Mouse (Mus musculus): Measurements from ENCODE around the gene Lta. TPM values are rescaled to one million over a fixed set of nuclear protein-coding genes. Genes with fewer than 3 reads are reported as not detected.

Lta gene
- polyA plus RNA-seq, 1 experiment from 2014 or later: not detected

DNA sequence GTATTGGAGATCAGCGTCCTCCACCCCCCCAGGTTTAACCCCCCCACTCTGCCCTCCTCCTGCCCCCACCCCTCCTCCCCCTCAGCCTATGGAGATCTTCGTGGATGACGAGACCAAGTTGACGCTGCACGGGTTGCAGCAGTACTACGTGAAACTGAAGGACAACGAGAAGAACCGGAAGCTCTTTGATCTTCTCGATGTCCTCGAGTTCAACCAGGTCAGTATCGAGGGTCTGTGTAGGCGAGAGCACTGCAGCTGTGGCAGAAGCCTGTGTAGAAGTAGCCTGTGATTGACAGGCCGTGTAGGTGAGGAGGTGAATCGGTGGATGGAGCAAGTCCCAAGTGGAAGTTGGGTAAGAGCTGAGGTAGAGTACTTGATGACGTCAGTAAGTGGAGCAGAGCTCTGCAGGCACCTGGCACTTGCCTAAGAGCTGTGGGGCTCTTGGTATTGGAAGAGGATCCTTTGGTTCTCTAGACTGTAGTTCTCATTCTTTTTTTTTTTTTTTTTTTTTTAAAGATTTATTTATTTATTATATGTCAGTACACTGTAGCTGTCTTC lies 46.1 kb upstream of the Lta start:
- Histone ChIP-seq H3K4me3 (replicated peaks; ENCODE audit: low read depth, low read length) (no peak overlapping the region), H3K9me3 (replicated peaks; ENCODE audit: low read length) (no peaks in the 10 kb centered on the region), H3K4me1 (replicated peaks; ENCODE audit: insufficient read depth, low read length) (no peaks in the 10 kb centered on the region; the same call in 1 of the 2 replicates), H3K4me2 (ENCODE audit: low read length) (no peak overlapping the region), H3K9ac (ENCODE audit: low read depth, low read length) (no peak overlapping the region), H3K27me3 (ENCODE audit: insufficient read depth, low read length) (no peaks in the 10 kb centered on the region), H3K27ac (no peak overlapping the region), H3K36me3 (ENCODE audit: insufficient read depth, low read length) (peaks cover 72% of the 10 kb centered on the region)
- WGBS: 78% methylated on average over 15 of the region's 15 CpGs
- DNase-seq (ENCODE audit: low spot score): no peak
- no peak for TF ChIP-seq CTCF (IDR thresholded peaks at IDR 0.05; ENCODE audit: low read depth)
- no peak for ATAC-seq (replicated peaks; ENCODE audit: low FRiP score, low read depth)

DNA sequence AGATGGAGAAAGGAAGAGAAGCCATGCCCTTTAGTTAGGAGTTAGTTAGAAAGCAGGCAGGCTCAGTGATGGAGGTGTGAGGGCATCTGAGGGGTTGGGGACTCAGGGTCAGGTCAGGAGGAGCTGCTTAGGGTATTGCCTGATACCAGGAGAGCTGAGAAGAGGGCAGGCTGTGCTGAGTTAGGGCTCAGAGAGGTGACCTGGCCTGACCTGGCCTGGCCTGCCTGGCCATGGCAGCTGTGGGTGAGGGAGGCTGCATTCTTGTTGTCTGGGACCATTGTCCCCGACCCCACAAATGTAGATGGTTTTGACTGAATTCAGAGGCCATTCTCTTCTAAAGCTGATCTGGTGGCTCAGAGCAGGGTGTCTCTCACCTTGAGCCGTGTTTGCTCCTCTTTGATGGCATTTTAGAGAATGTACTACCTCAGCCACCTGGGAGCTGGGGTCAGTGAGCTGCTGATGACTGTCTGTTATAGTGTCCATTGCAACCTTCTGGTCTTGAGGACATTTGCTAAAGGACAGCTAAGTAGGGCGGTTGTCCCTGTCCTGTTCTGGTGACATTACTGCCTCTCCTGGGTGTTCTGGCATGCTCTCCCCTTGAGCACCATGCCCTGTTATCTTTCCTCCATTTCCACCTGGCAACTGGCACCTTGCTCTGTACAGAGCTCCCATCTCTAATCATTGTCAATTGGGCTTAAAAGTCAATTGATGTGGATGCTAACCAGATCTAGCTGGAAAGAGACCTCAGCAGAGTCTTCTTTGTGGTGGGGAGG lies 45.4 kb upstream of the Lta start:
- Histone ChIP-seq H3K4me2 (ENCODE audit: low read length) (no peak overlapping the region), H3K27ac (no peak overlapping the region), H3K9ac (ENCODE audit: low read depth, low read length) (no peak overlapping the region), H3K4me3 (replicated peaks; ENCODE audit: low read depth, low read length) (no peak overlapping the region), H3K4me1 (replicated peaks; ENCODE audit: insufficient read depth, low read length) (no peaks in the 10 kb centered on the region; the same call in 1 of the 2 replicates), H3K9me3 (replicated peaks; ENCODE audit: low read length) (no peaks in the 10 kb centered on the region), H3K36me3 (ENCODE audit: insufficient read depth, low read length) (peaks cover 75% of the 10 kb centered on the region), H3K27me3 (ENCODE audit: insufficient read depth, low read length) (no peaks in the 10 kb centered on the region)
- ATAC-seq (replicated peaks; ENCODE audit: low FRiP score, low read depth) (no peak), DNase-seq (ENCODE audit: low spot score) (no peak)
- 85% methylated on average over 3 of the region's 3 CpGs for WGBS
- TF ChIP-seq CTCF (IDR thresholded peaks at IDR 0.05; ENCODE audit: low read depth): no peak

DNA sequence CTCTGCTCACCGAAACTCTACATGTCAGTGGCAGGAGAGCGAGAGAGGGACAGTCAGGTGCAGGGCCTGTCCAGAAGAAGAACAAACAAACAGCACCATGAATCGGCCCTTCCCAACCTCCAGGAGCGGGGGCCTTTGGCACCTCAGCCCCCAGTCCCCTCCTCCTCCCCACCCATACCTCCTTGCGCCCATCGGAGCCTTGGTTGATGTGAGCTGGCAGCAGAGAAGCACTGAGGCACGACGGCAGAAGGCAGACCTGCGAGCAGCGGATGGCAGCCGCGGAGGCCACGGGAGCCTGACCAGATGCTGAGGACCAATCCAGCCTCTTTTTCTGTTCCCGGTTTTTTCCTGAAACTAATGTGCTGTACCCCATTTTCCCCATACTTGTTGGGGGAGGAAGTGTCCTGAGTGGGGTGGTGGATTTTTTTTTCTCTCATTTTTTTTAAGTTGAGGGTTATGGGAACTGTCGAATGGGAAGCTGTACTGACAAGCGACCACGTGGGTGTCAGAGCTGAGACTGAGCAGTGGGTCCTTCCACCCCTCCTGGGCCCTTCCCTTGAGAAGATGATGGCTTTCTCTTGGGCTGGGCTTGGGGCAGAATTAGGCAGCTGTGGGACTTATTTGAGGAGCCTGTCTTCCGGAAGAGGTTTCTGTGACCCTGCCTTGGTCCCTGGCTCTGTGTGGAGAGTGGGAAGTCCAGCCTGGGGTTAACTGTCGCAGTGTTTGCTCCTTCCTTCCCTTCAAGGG lies 44.5 kb upstream of the Lta start:
- H3K9me3 ChIP-seq (replicated peaks; ENCODE audit: low read length): no peaks in the 10 kb centered on the region
- H3K27me3 ChIP-seq (ENCODE audit: insufficient read depth, low read length): no peaks in the 10 kb centered on the region
- WGBS: 55% methylated on average over 19 of the region's 19 CpGs
- 0 out of 2 replicates have a peak overlapping the region, but pooled peaks have one; percentile 27 for H3K9ac ChIP-seq (ENCODE audit: low read depth, low read length)
- ATAC-seq (replicated peaks; ENCODE audit: low FRiP score, low read depth) (no peak), DNase-seq (ENCODE audit: low spot score) (no peak)
- TF ChIP-seq CTCF (IDR thresholded peaks at IDR 0.05; ENCODE audit: low read depth): no peak
- peaks cover 5% of the 10 kb centered on the region; the same call in 1 of the 2 replicates for H3K4me1 ChIP-seq (replicated peaks; ENCODE audit: insufficient read depth, low read length)
- no peak overlapping the region for H3K4me2 ChIP-seq (ENCODE audit: low read length)
- H3K4me3 ChIP-seq (replicated peaks; ENCODE audit: low read depth, low read length): no peak overlapping the region
- no peak overlapping the region for H3K27ac ChIP-seq
- H3K36me3 ChIP-seq (ENCODE audit: insufficient read depth, low read length): peaks cover 80% of the 10 kb centered on the region

DNA sequence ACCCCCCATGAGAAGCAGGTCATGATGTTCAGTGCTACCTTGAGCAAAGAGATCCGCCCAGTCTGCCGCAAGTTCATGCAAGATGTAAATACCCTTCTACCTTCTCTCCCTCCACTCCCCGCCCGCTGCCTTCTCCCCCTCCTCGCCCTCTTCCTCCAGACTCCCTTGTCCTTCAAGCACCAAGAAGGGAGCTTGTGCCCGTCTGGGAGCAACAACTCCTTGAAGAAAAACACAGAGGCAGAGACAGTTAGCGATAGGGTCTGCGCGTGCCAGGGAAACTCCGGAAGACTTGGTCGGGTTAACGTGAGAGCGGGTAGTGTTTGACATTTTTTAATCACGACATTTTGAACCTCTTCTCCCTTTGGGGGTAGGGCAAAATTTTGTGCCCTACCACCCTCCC lies 43.8 kb upstream of the Lta start:
- no peak for DNase-seq (ENCODE audit: low spot score)
- TF ChIP-seq CTCF (IDR thresholded peaks at IDR 0.05; ENCODE audit: low read depth): no peak
- Histone ChIP-seq H3K9ac (ENCODE audit: low read depth, low read length) (no peak overlapping the region), H3K4me2 (ENCODE audit: low read length) (no peak overlapping the region), H3K27ac (no peak overlapping the region), H3K27me3 (ENCODE audit: insufficient read depth, low read length) (no peaks in the 10 kb centered on the region), H3K4me3 (replicated peaks; ENCODE audit: low read depth, low read length) (no peak overlapping the region), H3K9me3 (replicated peaks; ENCODE audit: low read length) (no peaks in the 10 kb centered on the region), H3K36me3 (ENCODE audit: insufficient read depth, low read length) (peaks cover 86% of the 10 kb centered on the region), H3K4me1 (replicated peaks; ENCODE audit: insufficient read depth, low read length) (peaks cover 11% of the 10 kb centered on the region; the same call in 1 of the 2 replicates)
- 75% methylated on average over 14 of the region's 14 CpGs for WGBS
- no peak for ATAC-seq (replicated peaks; ENCODE audit: low FRiP score, low read depth)

DNA sequence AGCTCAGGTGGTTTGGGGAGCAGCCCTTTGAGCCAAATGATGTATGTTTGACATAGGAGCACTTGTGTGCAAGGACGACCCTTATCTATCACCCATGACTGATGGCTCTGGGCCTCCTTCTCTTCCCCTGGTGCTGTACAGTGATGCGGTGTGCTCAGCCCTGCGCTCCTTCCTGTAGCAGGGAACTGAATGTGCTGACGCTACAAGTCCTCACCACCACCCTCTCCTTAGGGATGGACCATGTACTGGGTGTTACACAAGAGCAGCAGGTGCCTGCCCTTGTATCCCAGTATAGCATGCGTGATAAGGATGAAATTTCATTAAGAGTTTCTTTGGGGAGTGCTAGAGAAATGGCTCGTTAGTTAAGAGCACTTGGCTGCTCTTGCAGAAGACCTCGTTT lies 42.0 kb upstream of the Lta start:
- DNase-seq (ENCODE audit: low spot score): no peak
- 68% methylated on average over 7 of the region's 7 CpGs for WGBS
- no peak overlapping the region for H3K4me2 ChIP-seq (ENCODE audit: low read length)
- no peak for ATAC-seq (replicated peaks; ENCODE audit: low FRiP score, low read depth)
- H3K4me3 ChIP-seq (replicated peaks; ENCODE audit: low read depth, low read length): no peak overlapping the region
- peaks cover 69% of the 10 kb centered on the region for H3K36me3 ChIP-seq (ENCODE audit: insufficient read depth, low read length)
- H3K9ac ChIP-seq (ENCODE audit: low read depth, low read length): 0 out of 2 replicates have a peak overlapping the region, but pooled peaks have one; percentile 2
- H3K9me3 ChIP-seq (replicated peaks; ENCODE audit: low read length): no peaks in the 10 kb centered on the region
- no peaks in the 10 kb centered on the region for H3K27me3 ChIP-seq (ENCODE audit: insufficient read depth, low read length)
- peaks cover 16% of the 10 kb centered on the region for H3K4me1 ChIP-seq (replicated peaks; ENCODE audit: insufficient read depth, low read length)
- no peak overlapping the region for H3K27ac ChIP-seq
- TF ChIP-seq CTCF (IDR thresholded peaks at IDR 0.05; ENCODE audit: low read depth): no peak

All from kidney, postnatal 0 days (tissue).